Mouse (Mus musculus) cortical plate, adult 2 months (tissue): ENCODE measurements around the gene Kcnq5.

Experiments
- CTCF ChIP-seq: fragments of 200-500 bp; IDR thresholded peaks from 2 replicates; pipeline ENCODE4 v1.5.1; 2011; ENCODE audit warnings: mild to moderate bottlenecking, control low read depth, low read length; ENCODE audit not compliant: insufficient read depth; ENCODE audit errors: extremely low read depth
- POLR2A ChIP-seq: fragments of 200-500 bp; IDR thresholded peaks from 2 replicates; pipeline ENCODE4 v1.6.1; 2011; ENCODE audit warnings: mild to moderate bottlenecking, low read length, control low read depth; ENCODE audit not compliant: insufficient read depth; ENCODE audit errors: extremely low read depth

GRCm38 (mm10) chr1:21506665-21507064 is 455.1 kb downstream of the Kcnq5 start:
- TF ChIP-seq CTCF: no peak
- no peak for TF ChIP-seq POLR2A
